Mouse (Mus musculus) urinary bladder, postnatal 25 days (tissue): ENCODE measurements around the gene Trpv4.

ENCODE experiments used
- DNase-seq: peaks from one replicate; pipeline ENCODE4 v3.0.0; 2022; ENCODE audit warnings: low spot score

Gene Trpv4

DNA sequence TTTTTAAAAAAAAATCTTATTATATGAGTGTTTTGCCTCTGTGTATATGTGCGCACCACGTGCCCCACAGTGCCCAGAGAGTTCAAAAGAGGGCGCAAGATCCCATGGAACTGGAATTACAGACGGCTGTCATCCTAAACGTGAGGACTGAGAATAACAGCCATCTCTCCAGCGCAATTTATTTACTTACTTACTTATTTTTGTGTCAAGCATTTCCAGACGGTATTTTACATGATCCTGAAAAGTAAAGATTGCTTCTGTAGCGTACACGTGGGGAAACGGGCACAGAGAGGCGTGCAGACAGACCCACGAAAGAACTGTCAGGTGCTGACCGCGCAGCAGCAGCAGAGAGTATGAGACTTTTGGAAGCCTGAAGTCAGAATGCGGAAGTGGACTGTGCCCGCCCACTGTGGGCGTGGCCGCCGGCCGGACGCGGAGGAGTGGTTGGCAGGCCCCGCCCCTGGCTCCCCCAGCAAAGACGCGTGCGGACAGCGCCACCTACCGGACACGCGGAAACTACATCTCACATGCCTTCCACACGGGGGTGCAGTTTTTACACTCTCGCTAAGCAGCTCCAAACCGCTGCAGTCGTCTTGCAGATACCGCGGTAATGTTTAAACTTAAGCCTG lies 9.1 kb upstream of the Trpv4 start:
- peak; percentile 100 for DNase-seq

DNA sequence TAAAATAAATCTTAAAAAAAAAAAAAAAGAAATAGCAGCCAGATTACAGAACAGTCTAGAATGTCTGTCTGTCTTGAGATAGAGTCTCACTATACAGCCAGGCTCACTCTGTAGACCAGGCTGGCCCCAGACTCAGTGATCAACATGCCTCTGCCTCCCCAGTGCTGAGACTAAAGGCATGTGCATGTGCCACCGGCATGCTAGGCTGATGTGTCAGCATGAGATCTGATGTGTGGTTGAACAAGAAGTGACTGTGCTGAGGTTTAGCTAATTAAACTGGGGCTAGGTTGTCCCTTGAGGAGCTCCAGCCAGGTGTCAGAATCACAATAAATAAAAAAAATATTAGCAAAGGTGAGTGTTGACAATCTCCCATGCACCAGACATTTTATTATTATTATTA lies 8.4 kb upstream of the Trpv4 start:
- no peak for DNase-seq

DNA sequence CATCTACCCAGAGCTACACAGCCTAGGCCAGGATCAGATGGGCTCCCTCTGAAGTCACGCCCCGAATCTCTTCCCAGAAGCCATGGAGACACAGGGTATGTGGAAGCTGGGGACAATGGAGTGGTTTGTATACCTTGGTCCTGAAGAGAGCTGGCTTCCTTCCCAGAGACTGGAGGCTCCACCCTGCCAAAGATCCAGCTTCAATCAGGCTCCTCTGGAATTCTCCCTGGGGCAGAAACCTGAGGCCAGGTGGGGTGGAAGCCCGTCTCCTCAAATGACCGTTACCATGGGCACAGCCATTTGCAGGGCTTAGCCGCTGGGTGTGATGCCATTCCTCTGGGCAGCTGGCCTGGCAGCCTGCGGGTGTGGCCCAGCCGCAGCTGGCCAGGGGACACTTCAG lies 6.5 kb upstream of the Trpv4 start:
- DNase-seq: no peak

DNA sequence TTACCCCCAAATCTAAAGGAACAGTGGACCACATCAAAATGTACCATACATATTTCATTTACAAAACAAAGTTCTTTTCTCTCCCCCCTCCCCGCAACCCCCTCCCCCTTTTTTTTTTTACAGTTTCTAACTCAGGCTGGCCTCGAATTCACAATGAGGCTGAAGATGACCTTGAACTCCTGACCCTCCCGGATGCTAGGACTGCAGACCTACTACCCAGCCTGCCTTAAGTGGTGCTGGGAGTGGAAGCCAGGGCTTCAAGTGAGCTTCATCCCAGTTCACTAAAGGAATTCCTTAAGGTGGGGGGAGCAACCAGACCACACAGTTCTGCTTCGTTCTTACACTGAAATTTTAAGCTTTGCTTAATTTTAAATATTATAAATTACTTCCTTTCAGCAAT lies 5.9 kb upstream of the Trpv4 start:
- no peak for DNase-seq

DNA sequence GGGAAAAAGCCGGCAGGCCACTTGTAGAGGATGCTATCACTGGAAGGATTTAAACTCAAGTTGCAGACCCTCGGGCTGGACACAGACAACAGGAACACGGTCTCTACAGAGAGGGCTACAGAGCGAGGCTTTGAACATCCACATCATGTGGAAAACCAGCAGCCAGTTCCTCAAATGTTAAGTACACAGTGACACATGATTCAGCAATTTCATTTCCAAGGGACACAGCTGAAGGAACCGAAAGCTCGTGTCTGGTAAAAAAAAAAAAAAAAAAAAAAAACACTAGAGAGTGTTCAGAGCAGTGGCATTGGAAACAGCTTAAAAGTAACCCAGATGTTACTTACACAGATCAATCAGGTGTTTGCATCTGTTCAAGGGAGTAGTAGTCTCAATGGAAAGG lies 2.8 kb upstream of the Trpv4 start:
- DNase-seq: no peak

DNA sequence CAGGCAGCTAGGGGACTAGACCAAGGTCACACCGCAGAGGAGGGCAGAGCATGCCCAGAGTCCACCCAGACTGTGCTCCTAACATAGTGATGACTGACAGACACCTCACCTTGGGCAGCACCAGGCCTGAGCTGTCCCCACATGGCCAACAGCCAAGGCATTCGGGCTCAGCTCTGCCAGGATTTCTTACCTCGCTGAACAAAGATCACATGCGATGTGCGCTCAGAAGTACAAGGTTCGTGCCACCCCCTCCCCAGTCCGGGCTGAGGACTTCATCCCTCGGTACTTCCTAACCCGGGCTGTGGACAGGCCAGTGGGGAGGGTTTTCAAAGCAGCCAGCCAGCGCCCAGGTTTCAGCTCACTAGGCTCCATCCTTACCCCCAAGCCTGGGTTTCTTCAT lies 795 bp downstream of the Trpv4 start:
- DNase-seq: no peak

DNA sequence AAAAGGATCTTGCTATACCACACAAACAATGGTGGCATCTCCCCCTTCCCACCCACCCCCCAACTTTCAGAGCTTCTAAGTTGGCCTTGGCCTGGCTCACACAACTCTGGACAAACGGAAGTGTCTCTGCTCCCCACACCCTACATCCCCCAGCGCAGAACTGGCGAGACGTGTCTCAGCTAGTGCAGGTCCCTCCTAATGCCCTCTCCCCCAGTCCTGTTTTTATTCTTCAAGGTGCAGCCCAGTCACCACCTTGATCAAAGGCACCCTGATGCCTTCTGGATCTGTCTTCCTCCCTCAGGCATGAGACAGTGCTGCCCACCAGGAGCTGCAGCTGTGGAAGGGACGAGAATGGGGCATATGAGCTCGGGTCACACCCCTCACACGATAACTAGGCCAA lies 1.9 kb downstream of the Trpv4 start:
- DNase-seq: no peak

DNA sequence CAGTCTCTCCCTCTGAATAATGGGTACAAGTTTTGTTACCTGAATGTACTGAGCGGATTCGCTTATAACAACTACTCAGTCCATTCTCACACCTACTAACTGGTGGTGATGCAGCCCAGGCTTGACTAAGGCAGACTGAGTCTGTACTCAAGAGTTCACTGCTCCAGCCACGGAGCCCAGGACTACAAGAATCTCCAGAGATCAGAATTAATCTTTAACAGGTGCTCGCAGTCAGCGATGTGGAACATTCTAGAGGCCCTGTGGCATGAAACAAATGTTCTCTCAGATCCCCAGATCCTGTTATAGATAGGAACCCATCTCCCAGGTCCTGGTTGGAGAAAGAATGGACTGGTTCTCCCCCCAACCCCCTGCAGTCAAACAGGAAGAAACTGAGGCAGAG lies 2.5 kb downstream of the Trpv4 start:
- DNase-seq: no peak

DNA sequence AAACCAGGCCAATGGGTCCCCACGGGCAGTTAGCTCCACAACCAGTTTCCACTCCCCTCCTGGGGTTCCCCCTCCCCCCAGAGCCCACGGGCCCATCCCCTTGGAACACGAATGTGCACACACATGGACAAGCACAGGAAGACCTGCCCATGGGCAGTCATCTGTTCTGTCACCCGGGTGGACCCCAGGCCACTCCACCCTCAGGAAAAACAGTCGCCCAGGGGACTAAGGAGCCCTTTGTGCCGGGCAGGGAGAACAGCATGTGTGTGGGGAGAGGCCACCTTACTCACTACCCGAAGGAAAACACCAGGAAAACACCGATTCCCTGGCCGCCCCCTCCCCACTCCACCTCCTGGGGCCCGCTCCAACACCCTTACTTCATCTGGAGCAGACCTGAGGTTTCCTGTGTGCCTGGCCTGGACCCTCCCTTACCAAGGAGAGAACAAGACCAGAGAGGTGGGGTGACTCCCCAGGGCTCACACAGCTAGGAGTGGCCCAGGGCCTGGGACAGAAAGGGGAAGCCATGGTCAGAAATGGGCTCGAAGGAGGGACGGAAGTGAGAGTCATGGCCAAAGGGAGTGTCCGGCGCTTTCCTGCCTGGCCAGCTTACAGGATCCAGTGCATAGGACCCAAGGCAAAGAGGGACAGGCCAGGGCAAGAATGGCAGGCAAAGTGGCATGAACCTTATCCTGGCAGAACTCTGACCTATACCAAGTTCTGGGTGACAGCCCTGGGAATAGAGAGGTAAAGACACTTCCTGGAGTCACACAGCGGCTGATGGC lies 4.4 kb downstream of the Trpv4 start:
- no peak for DNase-seq

DNA sequence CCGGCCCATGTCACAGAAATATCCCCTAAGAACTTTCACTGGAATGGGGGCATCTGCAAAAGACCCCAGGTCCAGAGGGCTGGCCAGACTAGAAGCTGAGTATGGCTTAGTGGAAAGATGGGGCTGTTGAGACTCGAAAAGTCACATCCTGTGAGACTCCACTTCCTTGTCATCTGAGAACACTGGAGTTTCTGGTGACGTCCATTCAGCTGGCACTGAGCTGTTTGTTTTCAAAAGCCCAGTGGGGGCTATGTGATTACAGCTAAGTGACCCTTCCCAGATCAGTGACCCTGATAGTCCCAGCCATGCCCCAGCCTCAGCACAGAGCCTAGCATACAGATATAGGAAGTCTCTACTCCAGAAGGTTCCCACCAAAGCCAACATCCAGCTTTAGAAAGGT lies 6.8 kb downstream of the Trpv4 start:
- DNase-seq: no peak

DNA sequence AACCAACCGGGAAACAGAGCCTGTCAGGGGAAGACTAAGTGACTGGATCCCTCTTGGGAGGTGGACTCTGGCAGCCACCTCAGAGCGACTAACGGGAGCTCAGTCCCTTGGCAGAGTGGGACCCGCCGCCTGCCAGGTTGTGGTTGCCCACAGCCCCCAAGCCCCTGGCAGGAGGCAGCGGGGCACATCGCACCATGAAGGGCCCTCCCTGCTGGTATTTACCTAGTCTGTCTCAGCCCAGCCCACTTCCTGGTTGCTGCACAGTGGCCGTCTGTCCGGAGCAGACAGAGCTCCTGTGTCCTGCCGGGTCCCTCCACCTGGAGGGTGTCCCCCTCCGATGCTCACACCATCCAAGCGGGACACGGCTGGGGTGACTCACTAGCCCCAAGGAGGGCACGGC lies 7.2 kb downstream of the Trpv4 start:
- DNase-seq: no peak

DNA sequence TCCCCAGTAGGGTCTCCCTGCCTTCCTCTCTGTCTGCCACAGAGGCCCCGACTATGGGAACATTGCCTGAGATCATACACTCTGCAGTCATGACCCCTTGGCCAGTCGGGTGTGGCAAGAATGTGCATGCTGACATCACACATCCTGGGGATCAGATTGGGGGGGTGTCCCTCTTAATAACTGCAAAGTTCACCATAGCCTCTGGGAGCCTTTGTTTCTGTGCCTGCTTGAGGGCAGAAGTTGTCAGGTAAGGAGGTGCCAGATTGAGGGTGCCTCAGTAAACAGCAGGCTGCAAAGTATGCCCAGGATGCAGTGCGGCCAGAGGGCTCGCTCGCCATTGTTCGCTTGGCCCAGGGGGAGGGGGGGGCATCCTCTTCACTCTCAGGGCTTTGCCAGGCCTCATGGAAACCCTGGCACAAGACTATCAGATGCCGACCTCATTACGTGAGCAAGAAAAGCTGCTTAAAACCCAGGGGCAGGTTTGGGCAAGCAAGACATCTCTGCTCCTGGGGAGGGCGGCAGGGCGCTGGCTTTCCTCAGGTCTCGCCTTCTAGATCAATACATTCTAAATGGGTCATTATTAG lies 9.4 kb downstream of the Trpv4 start:
- DNase-seq: no peak

DNA sequence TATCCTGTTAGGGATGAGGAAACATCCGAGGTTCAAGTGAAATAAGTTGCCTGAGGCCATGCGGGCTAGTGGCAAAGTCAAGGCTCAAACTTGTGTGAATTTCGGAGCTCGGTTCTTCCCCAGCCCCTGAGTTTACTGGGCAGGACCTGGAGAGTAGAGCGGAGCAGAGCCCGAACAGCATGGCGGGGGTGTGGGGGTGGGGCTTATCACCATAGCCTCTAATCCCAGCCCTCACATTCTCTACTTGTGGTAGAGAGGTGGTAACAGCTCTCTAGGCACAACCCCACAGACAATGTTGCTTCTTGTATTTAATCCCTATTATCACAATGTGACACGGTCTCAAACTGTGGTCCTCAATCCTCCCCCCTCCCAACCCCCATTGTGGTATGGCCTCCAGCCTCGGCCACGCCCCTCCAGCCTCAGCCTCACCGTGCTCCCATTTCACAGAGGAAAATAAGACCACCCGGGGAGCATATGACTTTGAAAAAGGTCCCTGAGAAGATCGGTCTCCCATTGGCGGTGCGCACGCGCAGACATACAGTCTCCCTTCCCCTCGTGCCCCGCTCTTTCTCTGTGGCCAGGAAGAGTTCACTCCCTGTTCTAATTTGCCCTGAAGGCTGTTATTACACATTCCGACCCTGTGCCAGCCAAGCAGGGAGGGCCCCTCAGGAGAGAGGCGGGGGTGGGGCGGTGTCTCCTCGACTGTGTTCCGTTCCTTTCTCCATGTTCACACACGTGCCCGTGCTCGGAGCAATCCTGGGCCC lies 10.8 kb downstream of the Trpv4 start:
- DNase-seq: peak; percentile 56

DNA sequence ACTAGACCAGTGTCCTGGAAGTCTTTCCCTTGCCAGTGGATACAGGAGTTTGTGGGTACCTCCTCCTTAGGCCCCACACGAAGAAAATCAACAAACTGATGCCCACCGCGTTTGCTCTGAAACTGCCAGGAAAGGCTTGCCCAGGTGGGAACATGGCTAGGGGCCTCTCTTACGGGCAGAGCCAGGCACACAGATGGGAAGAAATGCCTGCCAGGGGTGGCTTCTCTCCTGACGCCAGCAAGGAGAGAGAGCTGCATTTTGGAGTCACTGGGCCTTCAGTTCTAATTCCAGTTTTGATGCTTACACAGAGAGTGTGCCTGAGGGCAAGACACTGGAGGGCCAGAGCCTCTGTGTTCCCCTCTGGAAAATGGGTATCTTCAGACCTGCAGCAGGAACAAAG lies 12.3 kb downstream of the Trpv4 start:
- no peak for DNase-seq

DNA sequence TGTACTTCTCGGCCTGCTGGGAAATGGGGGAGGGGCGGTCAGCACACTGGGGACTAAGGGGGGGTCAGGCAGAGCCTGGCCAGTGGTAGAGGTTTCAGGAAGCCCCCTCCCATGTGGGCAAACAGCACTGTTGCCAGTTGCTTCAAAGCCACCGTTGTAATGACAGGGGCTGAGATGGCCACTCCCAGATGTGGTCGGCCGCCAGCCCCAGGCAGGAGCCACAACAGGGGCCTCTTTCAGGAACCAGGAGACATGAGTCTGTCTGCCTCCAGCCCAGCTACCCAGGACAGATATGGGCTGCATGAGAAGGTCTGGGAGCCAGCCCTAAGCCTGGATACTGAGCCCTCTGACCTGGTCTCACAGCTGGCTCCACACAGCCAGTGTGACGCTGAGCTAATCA lies 13.3 kb downstream of the Trpv4 start:
- DNase-seq: no peak

DNA sequence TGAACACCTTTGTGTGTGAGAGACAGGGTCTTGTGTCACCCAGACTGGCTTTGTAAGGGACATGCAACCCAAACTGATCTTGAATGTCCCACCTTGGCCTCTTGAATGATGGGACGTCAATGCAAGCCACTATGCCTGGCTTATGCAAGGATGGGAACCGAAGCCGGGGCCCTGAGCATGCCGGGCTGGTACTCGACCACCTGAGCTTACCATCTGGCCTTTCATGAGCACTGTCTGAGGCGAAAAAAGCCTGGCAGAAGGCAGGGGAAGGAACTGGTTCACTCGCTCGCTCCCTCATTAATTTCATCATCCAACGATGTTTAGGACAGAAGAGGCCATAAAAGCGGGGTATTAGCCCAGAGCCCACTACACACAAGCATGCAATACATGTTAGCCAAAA lies 17.4 kb downstream of the Trpv4 start:
- no peak for DNase-seq

DNA sequence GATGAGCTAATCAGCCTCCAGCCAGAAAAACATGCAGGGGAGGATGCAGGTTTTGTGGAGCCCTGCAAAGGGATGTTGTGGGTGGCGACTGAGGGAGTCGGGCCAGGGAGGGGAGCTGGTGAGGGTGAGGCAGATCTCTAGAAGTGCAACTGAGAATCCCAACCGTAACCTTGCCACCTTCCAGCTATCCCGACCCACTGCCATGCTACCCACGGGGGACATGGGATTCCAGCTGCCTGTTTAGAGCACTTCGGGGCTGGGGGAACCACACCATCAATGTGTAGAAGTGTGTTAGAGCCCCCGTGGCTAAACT lies 18.6 kb downstream of the Trpv4 start:
- DNase-seq: no peak

DNA sequence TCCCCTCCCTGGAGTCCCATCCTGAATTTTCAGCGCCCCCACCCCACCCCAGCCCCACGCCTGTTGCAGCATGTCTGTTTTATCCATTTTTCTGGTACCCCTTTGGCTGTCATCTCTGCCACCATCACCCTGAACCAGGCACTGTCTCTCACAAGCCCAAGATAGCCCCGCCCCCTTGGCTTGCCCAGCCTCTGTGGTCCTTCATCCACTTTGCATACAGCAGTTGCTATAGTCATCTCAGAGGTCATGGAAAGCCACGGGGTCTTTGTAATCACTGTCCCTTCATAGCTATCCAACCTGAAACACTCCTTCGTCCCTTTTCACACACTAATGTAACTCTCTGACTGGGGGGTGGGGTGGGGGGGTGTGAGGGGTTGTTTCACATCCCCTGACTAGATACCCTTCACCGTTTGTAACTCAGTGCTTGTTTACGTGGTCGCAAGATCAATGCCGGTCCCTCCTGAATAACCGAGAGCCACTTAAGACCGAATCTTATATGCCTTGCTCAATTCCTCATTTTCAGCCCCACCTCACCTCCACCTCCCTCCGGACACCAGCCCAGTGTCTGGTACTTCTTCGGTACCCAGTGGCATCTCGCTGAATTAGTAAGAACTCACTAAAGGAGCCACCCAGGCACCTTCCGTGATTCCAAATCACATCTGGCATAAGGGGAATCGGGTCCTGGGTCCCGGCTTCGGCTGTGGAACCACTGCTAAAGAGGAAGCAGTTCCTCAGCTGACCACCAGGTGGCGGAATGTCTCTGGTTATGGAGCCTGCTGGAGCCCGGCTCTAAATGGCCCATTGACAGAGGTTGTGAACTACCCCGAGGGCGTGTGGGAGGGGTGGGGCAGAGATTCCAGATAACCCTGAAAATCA lies 19.2 kb downstream of the Trpv4 start:
- DNase-seq: peak; percentile 90

DNA sequence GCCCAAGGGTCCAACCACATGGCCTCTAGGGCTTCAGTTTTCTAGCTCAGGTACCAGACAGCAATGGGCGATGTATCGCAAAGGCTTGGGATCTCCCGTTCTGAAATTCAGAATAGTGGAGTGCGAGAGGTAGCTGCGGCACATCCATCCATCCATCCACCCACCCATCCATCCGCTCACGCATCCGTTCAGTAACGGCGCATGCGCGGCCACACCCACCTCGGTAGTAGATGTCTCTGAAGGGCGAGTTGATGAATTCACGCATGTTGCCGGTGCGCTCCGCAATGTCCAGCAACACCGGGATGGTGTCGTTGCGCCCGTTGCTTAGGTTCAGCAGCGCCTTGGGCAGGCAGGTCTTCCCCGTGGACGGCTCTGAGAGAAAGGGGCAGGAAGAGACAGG lies 22.1 kb downstream of the Trpv4 start:
- no peak for DNase-seq

DNA sequence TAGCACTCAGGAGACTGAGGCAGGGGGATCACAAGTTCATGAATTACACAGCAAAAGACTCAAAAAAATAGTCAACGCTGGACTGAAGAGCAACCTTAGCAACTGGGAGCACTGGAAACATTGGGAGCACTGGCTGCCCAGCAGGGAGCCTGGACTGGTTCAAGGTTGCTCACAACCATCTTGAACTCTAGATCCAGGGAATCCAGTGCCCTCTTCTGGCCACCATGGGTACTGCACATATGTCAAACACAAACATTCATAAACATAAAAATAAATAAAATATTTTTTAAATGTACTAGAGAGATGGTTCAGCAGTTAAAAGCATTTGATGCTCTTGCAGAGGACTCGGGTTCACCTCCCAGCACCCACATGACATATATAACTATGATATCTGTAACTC lies 26.9 kb downstream of the Trpv4 start:
- DNase-seq: no peak

DNA sequence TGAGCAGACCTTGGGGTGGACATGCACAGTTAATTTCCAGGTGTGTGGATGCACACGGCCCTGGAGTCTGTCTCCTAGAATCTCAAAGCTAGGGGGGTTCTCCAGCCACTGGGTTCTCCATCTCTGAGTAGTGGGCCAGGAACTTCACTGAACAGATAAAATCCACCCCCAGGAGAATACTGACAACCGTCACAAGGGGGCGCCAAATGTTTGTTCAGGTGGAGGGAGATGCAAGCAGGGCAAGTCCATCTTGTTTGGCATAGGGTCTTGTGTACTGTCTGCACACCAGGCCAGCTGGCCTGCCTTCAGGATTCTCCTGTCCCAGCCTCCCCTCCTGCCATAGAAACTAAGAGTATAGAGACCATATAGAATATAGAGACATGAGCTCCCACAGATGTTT lies 32.6 kb downstream of the Trpv4 start:
- peak; percentile 62 for DNase-seq

DNA sequence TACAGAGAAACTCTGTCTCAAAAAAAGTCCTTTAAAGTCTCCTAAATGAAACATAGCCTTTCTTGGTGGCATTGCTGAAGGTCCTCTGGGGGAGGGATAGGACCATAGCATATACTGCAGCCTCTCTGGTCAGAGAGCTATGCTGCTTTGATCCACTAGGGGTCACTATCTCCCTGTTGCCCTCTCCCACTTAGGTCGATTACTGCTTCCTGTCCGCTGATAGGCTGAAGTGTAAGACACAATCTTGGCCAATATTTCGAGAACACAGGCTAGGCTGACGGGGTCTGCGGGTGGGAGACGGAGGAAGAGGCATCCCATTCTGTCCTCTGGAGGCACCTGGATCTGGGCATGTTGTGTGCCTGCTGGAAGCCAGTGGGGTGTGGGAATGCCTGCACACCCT lies 37.9 kb downstream of the Trpv4 start:
- DNase-seq: no peak
